Mouse (Mus musculus): ENCODE measurements at regions not wholly inside any gene's neighbourhood (a gene's known extent, or its start where the extent isn't known, plus 50 kb on each side); places are given as distances from the start of the nearest gene placed in this dataset.

DNA sequence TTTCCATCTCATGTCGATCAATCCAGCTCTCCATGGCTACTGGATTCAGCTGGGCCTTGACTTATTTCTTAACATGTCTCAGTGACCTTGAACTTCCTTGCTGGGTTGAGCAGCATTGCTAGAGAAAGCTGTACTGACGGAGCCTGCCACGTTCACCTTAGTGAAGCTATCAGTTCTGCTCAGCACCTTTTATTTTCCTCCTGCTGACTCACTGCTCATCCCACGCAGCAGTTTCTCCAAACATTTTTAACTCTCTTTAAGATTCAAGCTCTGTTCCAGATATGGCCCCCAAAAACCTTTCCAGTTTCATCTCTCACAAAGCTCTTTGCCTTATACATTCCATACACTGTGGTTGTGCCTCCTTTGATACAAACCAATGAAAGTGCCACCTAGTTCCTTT, 153.8 kb downstream of the Tmem161b start:
- H3K4me2 ChIP-seq (replicated peaks; ENCODE audit: low read depth, low read length, severe bottlenecking): no peak overlapping the region
- no peak overlapping the region for H3K9ac ChIP-seq (ENCODE audit: low read depth, low read length, severe bottlenecking)
- no peak for DNase-seq (ENCODE audit: low spot score)
- no peaks in the 10 kb centered on the region for H3K36me3 ChIP-seq (ENCODE audit: control insufficient read depth, insufficient read depth, low read length)
- no peaks in the 10 kb centered on the region for H3K27me3 ChIP-seq (ENCODE audit: control insufficient read depth, insufficient read depth, low read length)
- no peaks in the 10 kb centered on the region for H3K4me1 ChIP-seq (ENCODE audit: control insufficient read depth, insufficient read depth, low read length)
- no peak overlapping the region for H3K27ac ChIP-seq (replicated peaks; ENCODE audit: low read depth, low read length)
- no peak for TF ChIP-seq POLR2A (IDR thresholded peaks at IDR 0.05; ENCODE audit: borderline replicate concordance, extremely low read depth, insufficient read depth, insufficient read length)
- no peak overlapping the region for H3K4me3 ChIP-seq (replicated peaks; ENCODE audit: low read length)
- ATAC-seq (ENCODE audit: low FRiP score, low read depth): no peak
- H3K9me3 ChIP-seq (ENCODE audit: control insufficient read depth, low read length): no peaks in the 10 kb centered on the region
- 91% methylated on average over 4 of the region's 4 CpGs for WGBS

DNA sequence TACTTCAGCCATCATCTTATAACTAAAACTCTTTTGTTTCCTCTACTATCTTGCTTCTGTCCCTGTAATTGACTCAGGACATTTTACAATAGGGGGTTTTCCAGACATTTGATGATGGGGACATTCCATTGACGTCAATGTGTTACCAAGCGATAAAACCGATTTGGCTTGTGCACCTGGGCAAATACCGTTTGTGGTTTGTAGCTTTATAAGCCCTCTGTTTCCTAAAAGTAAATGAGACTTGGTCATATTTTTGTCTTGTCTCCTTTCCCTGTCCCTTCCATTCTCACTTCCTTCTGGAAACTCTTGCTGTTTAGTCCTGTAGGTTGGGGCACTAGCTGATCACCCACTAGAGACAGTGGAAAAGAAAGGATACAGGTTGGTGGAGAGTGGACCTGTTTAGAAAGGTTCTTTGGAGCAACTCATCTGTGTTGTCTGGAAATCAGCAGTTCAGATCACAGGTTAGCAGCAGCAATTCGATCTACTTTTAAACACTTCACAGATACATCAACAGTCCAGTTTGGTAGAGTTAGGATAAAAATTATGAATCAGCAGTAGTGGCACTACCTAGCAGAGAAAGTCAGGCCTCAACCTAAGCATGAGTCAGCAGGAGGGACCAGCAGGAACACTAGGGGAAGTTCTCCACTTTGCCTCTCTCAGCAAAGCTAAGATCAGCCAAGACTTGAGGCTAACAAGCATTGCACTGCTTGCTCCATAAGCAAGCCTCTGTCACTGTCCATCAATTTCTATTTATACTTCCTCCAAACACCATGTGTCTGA, 156.6 kb downstream of the Tmem161b start:
- no peak for DNase-seq (ENCODE audit: low spot score)
- no peak for TF ChIP-seq POLR2A (IDR thresholded peaks at IDR 0.05; ENCODE audit: borderline replicate concordance, extremely low read depth, insufficient read depth, insufficient read length)

DNA sequence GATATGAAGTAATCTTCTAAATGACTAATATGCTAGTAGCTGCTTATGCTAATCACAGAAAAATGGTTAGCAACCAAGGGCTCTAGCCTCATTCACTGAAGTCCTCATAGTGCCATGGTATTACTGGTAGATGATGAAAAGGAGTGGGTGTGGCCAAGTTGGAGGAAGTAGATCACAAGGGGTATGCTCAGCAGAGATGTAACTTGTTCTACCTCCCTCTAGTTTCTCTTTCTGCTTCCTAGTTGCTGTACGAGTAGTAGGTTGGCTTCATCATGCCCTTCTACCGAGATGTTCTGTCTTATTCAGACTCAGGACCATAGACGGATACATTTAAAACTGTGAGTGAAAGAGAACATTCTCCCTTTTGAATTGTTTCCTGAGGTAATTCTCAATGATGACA, 169.5 kb downstream of the Tmem161b start:
- no peak overlapping the region for H3K4me3 ChIP-seq (replicated peaks; ENCODE audit: low read length)
- no peaks in the 10 kb centered on the region for H3K36me3 ChIP-seq (ENCODE audit: control insufficient read depth, insufficient read depth, low read length)
- H3K9ac ChIP-seq (ENCODE audit: low read depth, low read length, severe bottlenecking): no peak overlapping the region
- no peaks in the 10 kb centered on the region for H3K27me3 ChIP-seq (ENCODE audit: control insufficient read depth, insufficient read depth, low read length)
- no peak for DNase-seq (ENCODE audit: low spot score)
- WGBS: 85% methylated on average over 3 of the region's 3 CpGs
- TF ChIP-seq POLR2A (IDR thresholded peaks at IDR 0.05; ENCODE audit: borderline replicate concordance, extremely low read depth, insufficient read depth, insufficient read length): no peak
- H3K4me2 ChIP-seq (replicated peaks; ENCODE audit: low read depth, low read length, severe bottlenecking): no peak overlapping the region
- H3K9me3 ChIP-seq (ENCODE audit: control insufficient read depth, low read length): no peaks in the 10 kb centered on the region
- no peaks in the 10 kb centered on the region for H3K4me1 ChIP-seq (ENCODE audit: control insufficient read depth, insufficient read depth, low read length)
- no peak for ATAC-seq (ENCODE audit: low FRiP score, low read depth)
- no peak overlapping the region for H3K27ac ChIP-seq (replicated peaks; ENCODE audit: low read depth, low read length)

More for the DNA sequence above, 156.6 kb downstream of the Tmem161b start:
- Histone ChIP-seq H3K27me3 (ENCODE audit: control insufficient read depth, insufficient read depth, low read length) (no peaks in the 10 kb centered on the region), H3K9ac (ENCODE audit: low read depth, low read length, severe bottlenecking) (no peak overlapping the region), H3K4me1 (ENCODE audit: control insufficient read depth, insufficient read depth, low read length) (no peaks in the 10 kb centered on the region), H3K36me3 (ENCODE audit: control insufficient read depth, insufficient read depth, low read length) (no peaks in the 10 kb centered on the region), H3K4me3 (replicated peaks; ENCODE audit: low read length) (no peak overlapping the region), H3K4me2 (replicated peaks; ENCODE audit: low read depth, low read length, severe bottlenecking) (no peak overlapping the region), H3K27ac (replicated peaks; ENCODE audit: low read depth, low read length) (no peak overlapping the region), H3K9me3 (ENCODE audit: control insufficient read depth, low read length) (no peaks in the 10 kb centered on the region)
- no peak for ATAC-seq (ENCODE audit: low FRiP score, low read depth)
- 81% methylated on average over 5 of the region's 5 CpGs for WGBS

DNA sequence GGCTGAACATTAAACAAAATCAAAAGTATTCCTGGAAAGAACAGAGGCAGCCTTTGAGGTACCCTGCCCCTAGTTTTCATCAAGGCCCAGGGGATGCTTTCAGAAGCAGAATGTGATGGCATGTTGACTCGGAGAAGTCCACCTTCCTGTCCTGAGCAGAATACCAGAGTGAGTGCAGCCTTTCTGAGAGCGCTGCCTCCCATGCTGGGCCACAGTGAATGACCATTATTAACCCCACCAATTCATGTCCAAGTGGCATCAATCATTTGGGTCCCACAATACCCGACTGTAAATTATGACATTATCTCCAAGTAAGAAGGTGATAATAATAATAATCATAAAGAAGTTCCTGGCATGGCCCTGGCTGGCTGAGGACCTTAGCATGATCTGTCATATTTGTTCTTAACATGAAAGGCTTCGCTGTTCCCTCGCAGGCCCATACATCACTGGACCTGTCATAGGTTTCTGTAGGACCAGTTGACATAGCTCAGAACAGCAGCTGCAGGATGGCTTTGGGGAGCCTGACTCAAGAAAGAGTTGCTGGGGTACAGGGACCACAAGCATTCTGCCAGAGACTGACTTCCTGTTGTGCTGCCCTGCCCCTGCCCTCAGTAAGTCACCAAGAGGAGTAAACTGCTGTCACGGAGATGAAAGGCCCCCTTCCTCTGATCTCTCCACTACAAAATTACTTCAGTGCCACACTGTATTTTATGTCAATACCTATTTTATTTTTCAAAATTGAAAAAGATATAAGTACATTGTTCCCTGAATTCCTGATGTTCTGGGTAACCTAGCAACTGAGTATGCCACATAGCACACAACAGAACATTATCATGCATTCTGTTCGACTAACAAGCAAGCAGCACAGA, 176.6 kb downstream of the Tmem161b start:
- ATAC-seq (ENCODE audit: low FRiP score, low read depth) (no peak), DNase-seq (ENCODE audit: low spot score) (no peak)
- H3K4me2 ChIP-seq (replicated peaks; ENCODE audit: low read depth, low read length, severe bottlenecking): no peak overlapping the region
- no peaks in the 10 kb centered on the region for H3K4me1 ChIP-seq (ENCODE audit: control insufficient read depth, insufficient read depth, low read length)
- H3K27me3 ChIP-seq (ENCODE audit: control insufficient read depth, insufficient read depth, low read length): no peaks in the 10 kb centered on the region
- H3K36me3 ChIP-seq (ENCODE audit: control insufficient read depth, insufficient read depth, low read length): no peaks in the 10 kb centered on the region
- H3K9me3 ChIP-seq (ENCODE audit: control insufficient read depth, low read length): no peaks in the 10 kb centered on the region
- no peak overlapping the region for H3K27ac ChIP-seq (replicated peaks; ENCODE audit: low read depth, low read length)
- WGBS: 58% methylated on average over 7 of the region's 7 CpGs
- H3K4me3 ChIP-seq (replicated peaks; ENCODE audit: low read length): no peak overlapping the region
- H3K9ac ChIP-seq (ENCODE audit: low read depth, low read length, severe bottlenecking): no peak overlapping the region
- no peak for TF ChIP-seq POLR2A (IDR thresholded peaks at IDR 0.05; ENCODE audit: borderline replicate concordance, extremely low read depth, insufficient read depth, insufficient read length)

DNA sequence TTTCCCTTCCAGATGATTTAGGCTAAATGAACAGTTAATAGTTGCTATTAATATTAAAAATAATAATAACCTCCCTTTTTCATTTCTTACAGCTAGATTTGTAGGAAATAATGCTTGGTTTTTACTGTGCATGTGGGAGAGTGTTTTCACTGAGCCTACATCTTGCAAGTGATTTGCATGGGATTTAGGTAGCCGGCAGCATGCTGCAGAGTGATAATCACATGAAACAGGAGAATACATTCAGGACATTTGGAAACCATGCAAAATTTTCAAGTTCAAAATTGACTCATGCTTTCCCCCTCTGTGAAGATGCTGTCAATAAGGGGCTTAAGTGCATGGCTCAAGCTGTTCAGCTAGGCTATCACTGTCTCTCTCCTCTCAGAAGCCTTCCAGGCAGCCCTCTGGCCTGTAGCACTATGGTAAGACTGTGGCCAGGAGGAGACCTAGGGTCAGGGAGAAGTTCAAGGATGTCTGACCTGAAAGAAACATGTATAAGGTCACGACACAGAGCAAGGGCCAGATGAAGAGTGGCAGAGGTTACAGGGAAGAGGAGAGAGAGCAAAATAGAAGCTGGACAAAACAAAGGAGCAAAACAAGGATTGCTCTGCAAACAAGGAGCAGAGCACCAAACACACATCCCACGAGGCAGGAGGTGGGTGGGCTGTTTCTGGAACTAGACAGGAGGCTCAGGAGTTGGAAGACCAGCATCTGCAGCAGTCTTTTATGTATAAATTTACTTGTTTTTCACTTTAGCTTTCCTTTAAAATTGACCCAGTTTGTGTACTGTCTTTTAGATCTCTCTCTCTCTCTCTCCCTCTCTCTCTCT, 177.5 kb downstream of the Tmem161b start:
- no peak for DNase-seq (ENCODE audit: low spot score)
- H3K4me3 ChIP-seq (replicated peaks; ENCODE audit: low read length): no peak overlapping the region
- no peaks in the 10 kb centered on the region for H3K9me3 ChIP-seq (ENCODE audit: control insufficient read depth, low read length)
- H3K36me3 ChIP-seq (ENCODE audit: control insufficient read depth, insufficient read depth, low read length): no peaks in the 10 kb centered on the region
- no peak overlapping the region for H3K9ac ChIP-seq (ENCODE audit: low read depth, low read length, severe bottlenecking)
- H3K4me2 ChIP-seq (replicated peaks; ENCODE audit: low read depth, low read length, severe bottlenecking): no peak overlapping the region
- no peak overlapping the region for H3K27ac ChIP-seq (replicated peaks; ENCODE audit: low read depth, low read length)
- no peaks in the 10 kb centered on the region for H3K4me1 ChIP-seq (ENCODE audit: control insufficient read depth, insufficient read depth, low read length)
- TF ChIP-seq POLR2A (IDR thresholded peaks at IDR 0.05; ENCODE audit: borderline replicate concordance, extremely low read depth, insufficient read depth, insufficient read length): no peak
- no peak for ATAC-seq (ENCODE audit: low FRiP score, low read depth)
- H3K27me3 ChIP-seq (ENCODE audit: control insufficient read depth, insufficient read depth, low read length): no peaks in the 10 kb centered on the region
- 41% methylated on average over 3 of the region's 3 CpGs for WGBS
